Mouse (Mus musculus): ENCODE measurements around the gene Map6.

DNA sequence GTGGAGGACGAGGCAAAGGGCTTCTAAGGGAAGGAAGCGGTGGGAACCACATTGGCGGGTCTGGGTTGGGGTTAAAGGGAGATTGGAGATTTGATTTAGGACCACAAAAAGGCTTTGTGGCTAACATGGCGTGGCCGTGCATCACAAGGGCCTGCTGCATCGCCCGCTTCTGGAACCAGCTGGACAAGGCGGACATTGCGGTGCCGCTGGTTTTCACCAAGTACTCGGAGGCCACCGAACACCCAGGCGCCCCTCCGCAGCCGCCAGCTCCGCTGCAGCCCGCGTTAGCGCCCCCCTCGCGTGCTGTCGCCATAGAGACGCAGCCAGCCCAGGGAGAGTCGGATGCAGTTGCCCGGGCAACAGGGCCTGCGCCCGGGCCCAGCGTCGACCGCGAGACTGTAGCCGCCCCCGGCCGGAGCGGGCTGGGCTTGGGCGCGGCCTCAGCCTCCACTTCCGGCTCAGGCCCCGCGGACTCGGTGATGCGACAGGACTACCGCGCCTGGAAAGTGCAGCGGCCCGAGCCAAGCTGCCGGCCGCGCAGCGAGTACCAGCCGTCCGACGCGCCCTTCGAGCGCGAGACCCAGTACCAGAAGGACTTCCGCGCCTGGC lies 754 bp downstream of the Map6 start:
- TF ChIP-seq TAL1 (IDR thresholded peaks at IDR 0.05; ENCODE audit: low read length) = no peak
- no peak for TF ChIP-seq GATA1 (IDR thresholded peaks at IDR 0.05; ENCODE audit: low read length)

Data from erythroblast, embryonic 14.5 days (primary cell).